8 mouse cellular contexts compared by ENCODE assay signal in the genomic region with DNA sequence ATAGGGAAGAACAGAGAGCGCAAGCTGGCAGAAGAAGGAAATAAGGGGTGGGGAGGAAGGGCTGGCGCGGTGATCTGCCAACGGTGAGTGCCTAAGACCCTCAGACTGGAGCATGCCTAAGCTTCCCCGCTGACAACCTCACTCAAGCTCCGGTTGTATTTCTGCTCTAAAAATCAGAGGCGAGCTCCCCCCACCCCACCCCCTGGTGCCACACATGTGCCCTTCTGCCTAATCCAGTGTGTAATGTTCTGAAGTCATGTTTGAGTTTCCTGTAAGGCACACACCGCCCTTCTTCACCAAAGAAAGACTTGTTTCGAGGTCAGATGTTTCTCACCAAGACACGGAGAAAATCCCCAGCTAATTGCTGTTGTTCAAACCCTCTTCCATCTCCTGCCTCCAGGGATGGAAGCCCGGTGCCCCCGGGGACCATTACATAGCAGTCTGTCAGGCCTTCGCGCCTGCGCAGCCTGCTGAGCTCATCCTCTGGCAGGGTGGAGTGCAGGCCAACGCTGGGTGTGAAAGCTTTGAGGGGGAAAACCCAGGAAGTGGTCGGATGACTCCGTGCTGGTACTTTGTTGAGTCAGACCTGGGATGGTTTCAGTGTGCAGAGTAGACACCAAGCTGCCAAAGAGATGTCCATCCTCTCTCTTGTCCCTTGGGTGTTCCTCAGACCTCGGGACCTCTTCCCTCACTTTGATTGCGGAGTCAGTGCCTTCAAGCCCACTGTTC.
A peak's percentile ranks its signal among the peaks of the same experiment; 100 is the strongest.
DNase-seq lines count a peak whose midpoint lies in the region; ATAC-seq lines count a peak whose summit lies in the region.

No protein-coding gene starts in this region.

- peak overlapping the region; percentile 84 for H3K27ac ChIP-seq in liver, embryonic 13.5 days

- DNase-seq in 416B (ENCODE audit: low read depth) (peak; percentile 66), MN1 (ENCODE audit: low spot score) (peak; percentile 11)
- DNase-seq in gastrocnemius, postnatal 25 days: peak; percentile 61
- peak; percentile 55 for DNase-seq in liver, embryonic 13.5 days
- peak; percentile 60 for DNase-seq in skeletal muscle tissue, adult 2 months (ENCODE audit: low read depth, low spot score)
- no peak for DNase-seq in cerebellum, adult 18-20 months
- DNase-seq in frontal cortex, postnatal 14 days (ENCODE audit: low spot score in 2 of 2): no peak
- DNase-seq in layer of hippocampus, adult 9-11 months: no peak

- H3K36me3 ChIP-seq in liver, embryonic 13.5 days: no peaks in the 10 kb centered on the region

- peak; percentile 88 for ATAC-seq in liver, embryonic 13.5 days (ENCODE audit: low read depth)

- peaks cover 10% of the 10 kb centered on the region for H3K27me3 ChIP-seq in liver, embryonic 13.5 days

- peaks cover 40% of the 10 kb centered on the region for H3K4me1 ChIP-seq in liver, embryonic 13.5 days (replicated peaks)

- H3K9me3 ChIP-seq in liver, embryonic 13.5 days (replicated peaks): no peaks in the 10 kb centered on the region

- WGBS in liver, embryonic 13.5 days (ENCODE audit: insufficient replicate concordance): 37% methylated on average over 20 of the region's 20 CpGs

- H3K9ac ChIP-seq in liver, embryonic 13.5 days: peak overlapping the region; percentile 60

- H3K4me2 ChIP-seq in liver, embryonic 13.5 days: peak overlapping the region; percentile 76

- peak overlapping the region; percentile 41 for H3K4me3 ChIP-seq in liver, embryonic 13.5 days (replicated peaks)

Comparison
In these comparisons a context has a peak if more than half of its experiments do, and no peak if none do; other contexts are left out.
1. DNase-seq: peak in 416B (single experiment), MN1 (single experiment), gastrocnemius, postnatal 25 days (single experiment), liver, embryonic 13.5 days (single experiment) and skeletal muscle tissue, adult 2 months (single experiment); none in cerebellum, adult 18-20 months (0 of 2), frontal cortex, postnatal 14 days (0 of 2) and layer of hippocampus, adult 9-11 months (single experiment).